25 mouse cellular contexts compared by ENCODE assay signal in the genomic region with DNA sequence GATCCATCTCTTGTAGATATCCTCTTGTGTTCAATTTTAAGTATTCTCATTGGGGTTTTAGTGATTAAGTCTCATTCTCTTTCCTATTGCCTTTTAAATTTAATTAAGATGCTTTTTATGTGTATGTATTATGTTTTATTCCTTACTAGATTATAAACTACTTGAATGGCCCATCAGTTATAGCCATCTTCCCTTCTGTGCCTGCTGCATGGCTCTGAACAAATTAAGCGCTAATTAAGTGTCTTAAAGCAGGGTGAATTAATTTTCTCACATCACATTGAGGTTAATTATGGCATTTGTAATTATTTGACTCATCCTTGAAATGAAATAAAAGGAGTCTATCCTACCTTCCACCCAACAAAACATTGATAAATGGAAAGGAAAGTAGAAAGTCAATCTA.
"Had no signal": no experiment of that assay in that cellular context is flagged by ENCODE, and none has a peak within 500 bp of the region (broad histone marks: within the 10 kb centered on the region; RNA-seq: fewer than 3 reads in every experiment).

No protein-coding gene starts in this region.

- H3K4me2 ChIP-seq: heart, embryonic 11.5 days; heart, embryonic 13.5 days; heart, embryonic 15.5 days; hindbrain, embryonic 15.5 days; kidney, embryonic 15.5 days; limb, embryonic 13.5 days; limb, embryonic 15.5 days; liver, embryonic 12.5 days had no signal

- H3K4me3 ChIP-seq: heart, adult 2 months; heart, embryonic 13.5 days; heart, embryonic 15.5 days; hindbrain, embryonic 15.5 days; kidney, embryonic 15.5 days; limb, embryonic 13.5 days; limb, embryonic 15.5 days; liver, embryonic 12.5 days had no signal

- H3K27me3 ChIP-seq: heart, embryonic 13.5 days; heart, embryonic 15.5 days; hindbrain, embryonic 15.5 days; kidney, embryonic 15.5 days; limb, embryonic 13.5 days; limb, embryonic 15.5 days; liver, embryonic 12.5 days had no signal

- ATAC-seq: forebrain, postnatal 0 days; intestine, embryonic 16.5 days; liver, embryonic 12.5 days had no signal

- H3K9ac ChIP-seq: forebrain, postnatal 0 days; heart, embryonic 13.5 days; heart, embryonic 15.5 days; hindbrain, embryonic 15.5 days; kidney, embryonic 15.5 days; limb, embryonic 13.5 days; limb, embryonic 15.5 days; liver, embryonic 12.5 days had no signal

- DNase-seq: forebrain, postnatal 0 days; gastrocnemius, postnatal 14 days; gastrocnemius, postnatal 36 days; heart, adult 11 months; heart, adult 2 months; heart, postnatal 14 days; heart, postnatal 36 days; kidney, adult 11 months; kidney, adult 2 months; kidney, adult 9 months; kidney, postnatal 14 days; kidney, postnatal 36 days; layer of hippocampus, adult 9-11 months; layer of hippocampus, postnatal 36 days; left cerebral cortex, postnatal 4 days had no signal

- H3K4me1 ChIP-seq: heart, embryonic 13.5 days; heart, embryonic 15.5 days; hindbrain, embryonic 15.5 days; kidney, embryonic 15.5 days; limb, embryonic 13.5 days; limb, embryonic 15.5 days; liver, embryonic 12.5 days had no signal

- H3K36me3 ChIP-seq: heart, embryonic 13.5 days; heart, embryonic 15.5 days; hindbrain, embryonic 15.5 days; kidney, embryonic 15.5 days; limb, embryonic 13.5 days; limb, embryonic 15.5 days; liver, embryonic 12.5 days had no signal

- H3K27ac ChIP-seq: heart, adult 2 months; heart, embryonic 13.5 days; heart, embryonic 15.5 days; hindbrain, embryonic 15.5 days; kidney, embryonic 15.5 days; kidney, postnatal 0 days; limb, embryonic 13.5 days; limb, embryonic 15.5 days; liver, embryonic 12.5 days had no signal

- H3K9me3 ChIP-seq: heart, embryonic 13.5 days; heart, embryonic 15.5 days; kidney, embryonic 15.5 days; limb, embryonic 13.5 days; limb, embryonic 15.5 days; liver, embryonic 12.5 days had no signal
